Mouse (Mus musculus) frontal cortex, postnatal 25 days (tissue): ENCODE results near the gene Nubpl.
"Not testable (repeated sequence)": the region's sequence is repeated elsewhere in the genome, so short reads cannot be mapped to it uniquely, and the experiment has no call there.

Experiments used
- DNase-seq, 2 experiments: peaks; one replicate each; pipeline ENCODE4 v3.0.0; 2022; ENCODE audit warnings: low spot score in 2 of 2

Gene Nubpl

GRCm38 (mm10) chr12:52097650-52098070 is at the start of gene Nubpl:
Nubpl (plus strand) TSS chr12:52097737.
- DNase-seq, result peak; percentile 91 to 96

- no peak for DNase-seq
These were observed 48.2 kb upstream of the Nubpl start for GRCm38 (mm10) chr12:52049324-52049723.

- not testable (repeated sequence) for DNase-seq
These were observed 18.2 kb upstream of the Nubpl start for GRCm38 (mm10) chr12:52079296-52079695.

- no peak for DNase-seq
These were observed 388 bp upstream of the Nubpl start for GRCm38 (mm10) chr12:52097049-52097649.

- no peak for DNase-seq
These were observed 22.7 kb downstream of the Nubpl start for GRCm38 (mm10) chr12:52120276-52120675.

- no peak for DNase-seq
These were observed 28.9 kb downstream of the Nubpl start for GRCm38 (mm10) chr12:52126407-52126806.

GRCm38 (mm10) chr12:52129072-52129471 is 31.5 kb downstream of the Nubpl start:
- DNase-seq, result no peak

- DNase-seq, result no peak
These were observed 34.7 kb downstream of the Nubpl start for GRCm38 (mm10) chr12:52132256-52132655.

- no peak for DNase-seq
These were observed 40.8 kb downstream of the Nubpl start for GRCm38 (mm10) chr12:52138296-52138695.

- no peak for DNase-seq
These were observed 49.1 kb downstream of the Nubpl start for GRCm38 (mm10) chr12:52146639-52147038.

- no peak for DNase-seq
These were observed 51.9 kb downstream of the Nubpl start for GRCm38 (mm10) chr12:52149448-52149847.

GRCm38 (mm10) chr12:52152071-52152470 is 54.5 kb downstream of the Nubpl start:
- DNase-seq, result no peak

- no peak for DNase-seq
These were observed 57.4 kb downstream of the Nubpl start for GRCm38 (mm10) chr12:52154906-52155305.

- DNase-seq, result no peak
These were observed 66.9 kb downstream of the Nubpl start for GRCm38 (mm10) chr12:52164414-52164813.

- DNase-seq, result no peak
These were observed 88.8 kb downstream of the Nubpl start for GRCm38 (mm10) chr12:52186205-52186793.

- DNase-seq, result no peak
These were observed 89.5 kb downstream of the Nubpl start for GRCm38 (mm10) chr12:52186963-52187590.

GRCm38 (mm10) chr12:52198471-52198870 is 100.9 kb downstream of the Nubpl start:
- no peak for DNase-seq

GRCm38 (mm10) chr12:52209121-52209610 is 111.6 kb downstream of the Nubpl start:
- DNase-seq, result no peak

GRCm38 (mm10) chr12:52211144-52211543 is 113.6 kb downstream of the Nubpl start:
- DNase-seq, result no peak

- no peak for DNase-seq
These were observed 117.3 kb downstream of the Nubpl start for GRCm38 (mm10) chr12:52214837-52215236.

GRCm38 (mm10) chr12:52224954-52225353 is 127.4 kb downstream of the Nubpl start:
- DNase-seq, result no peak

GRCm38 (mm10) chr12:52228746-52229145 is 131.2 kb downstream of the Nubpl start:
- DNase-seq, result no peak

- DNase-seq, result not testable (repeated sequence)
These were observed 134.4 kb downstream of the Nubpl start for GRCm38 (mm10) chr12:52231929-52232328.
